17 mouse cellular contexts compared by ENCODE assay signal in the genomic region with DNA sequence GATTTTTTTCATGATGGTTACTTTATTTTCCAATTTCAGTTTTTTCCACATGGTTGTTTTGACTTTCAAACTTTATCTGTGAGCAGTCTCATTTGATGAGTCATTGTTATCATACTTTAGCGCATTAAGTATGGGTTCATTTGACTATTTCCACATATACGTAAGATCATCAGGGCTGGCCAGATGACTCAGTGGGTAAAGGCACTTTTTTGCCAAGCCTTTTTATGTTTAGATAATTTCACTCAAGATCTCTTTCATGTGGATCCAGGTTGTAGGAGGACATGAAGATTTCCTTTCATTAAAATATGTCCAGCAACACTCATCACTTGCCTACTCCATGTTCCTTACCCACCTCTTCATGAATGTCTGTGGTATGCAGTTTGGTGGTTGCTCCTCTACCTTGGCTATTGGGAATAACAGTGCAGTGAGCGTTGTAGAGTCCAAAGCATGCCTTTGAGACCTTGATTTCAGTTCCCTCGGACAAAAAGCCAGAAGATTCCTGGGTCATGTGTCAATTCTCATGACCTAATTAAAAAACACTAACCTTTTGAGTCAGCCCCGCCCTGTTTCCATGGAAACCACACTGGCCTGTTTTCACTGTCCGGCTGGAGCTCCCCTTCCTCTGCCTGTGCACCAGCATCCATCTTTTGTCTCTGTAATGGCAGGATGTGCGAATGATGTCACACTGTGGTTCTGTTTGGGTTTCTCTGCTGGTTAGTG.
DNase-seq lines count a peak whose midpoint lies in the region; ATAC-seq and TF ChIP-seq lines count a peak whose summit lies in the region.
"Had no signal": no experiment of that assay in that cellular context is flagged by ENCODE, and none has a peak within 500 bp of the region (broad histone marks: within the 10 kb centered on the region; RNA-seq: fewer than 3 reads in every experiment).

No protein-coding gene starts in this region.

- no peaks in the 10 kb centered on the region for H3K36me3 ChIP-seq in midbrain, postnatal 0 days (ENCODE audit: insufficient read depth, low read length)
- H3K36me3 ChIP-seq: limb, embryonic 10.5 days; liver, embryonic 13.5 days had no signal

- no peaks in the 10 kb centered on the region for H3K9me3 ChIP-seq in midbrain, postnatal 0 days (ENCODE audit: low read length)
- H3K9me3 ChIP-seq: limb, embryonic 10.5 days; liver, embryonic 13.5 days had no signal

- no peak overlapping the region for H3K9ac ChIP-seq in midbrain, postnatal 0 days (replicated peaks; ENCODE audit: low read length, poor library complexity, severe bottlenecking)
- H3K9ac ChIP-seq: liver, embryonic 13.5 days had no signal

- no peak for ATAC-seq in midbrain, postnatal 0 days (ENCODE audit: low FRiP score)
- ATAC-seq: forebrain, embryonic 14.5 days; hindbrain, postnatal 0 days had no signal

- H3K4me3 ChIP-seq in gastrocnemius, adult 2 months, result no peak overlapping the region
- no peak overlapping the region for H3K4me3 ChIP-seq in midbrain, postnatal 0 days (ENCODE audit: low read depth, low read length)
- H3K4me3 ChIP-seq: heart, adult 2 months; limb, embryonic 10.5 days; liver, embryonic 13.5 days; megakaryocyte, embryonic 14.5 days had no signal

- no peak overlapping the region for H3K27ac ChIP-seq in gastrocnemius, adult 2 months
- H3K27ac ChIP-seq in midbrain, postnatal 0 days (ENCODE audit: low read depth, low read length), result no peak overlapping the region
- H3K27ac ChIP-seq: heart, adult 2 months; hindbrain, postnatal 0 days; limb, embryonic 10.5 days; liver, embryonic 13.5 days had no signal

- H3K4me1 ChIP-seq in midbrain, postnatal 0 days (ENCODE audit: insufficient read depth, low read length), result no peaks in the 10 kb centered on the region
- H3K4me1 ChIP-seq: limb, embryonic 10.5 days; liver, embryonic 13.5 days; megakaryocyte, embryonic 14.5 days had no signal

- 62% methylated on average over 7 of the region's 7 CpGs for WGBS in midbrain, postnatal 0 days

- intact Hi-C loops in gastrocnemius, adult 2 months (cut with DNase I), result no loop called here
- intact Hi-C loops in gastrocnemius, postnatal 36 days (cut with DNase I), result no loop called here

- peak; percentile 35 for DNase-seq in gastrocnemius, adult 2 months
- no peak for DNase-seq in gastrocnemius, postnatal 36 days
- peak; percentile 72 for DNase-seq in ES-CJ7 (ENCODE audit: low read depth, low spot score)
- DNase-seq in adrenal gland, adult 2 months, result peak; percentile 56
- peak; percentile 22 for DNase-seq in embryo, embryonic 9.5 days (ENCODE audit: extremely low spot score)
- no peak for DNase-seq in lung, postnatal 36 days
- no peak for DNase-seq in midbrain, postnatal 0 days (ENCODE audit: low spot score)
- no peak for DNase-seq in urinary bladder, postnatal 14 days (ENCODE audit: low spot score)
- DNase-seq: kidney, adult 18-20 months; kidney, postnatal 25 days; liver, embryonic 13.5 days; right cerebral cortex, postnatal 14 days had no signal

- TF ChIP-seq CTCF in gastrocnemius, adult 2 months (IDR thresholded peaks at IDR 0.05), result no peak
- TF ChIP-seq CTCF in midbrain, postnatal 0 days (IDR thresholded peaks at IDR 0.05), result no peak

- no peak overlapping the region for H3K4me2 ChIP-seq in midbrain, postnatal 0 days (ENCODE audit: low read depth, low read length, poor library complexity, severe bottlenecking)
- H3K4me2 ChIP-seq: liver, embryonic 13.5 days had no signal

- no peaks in the 10 kb centered on the region for H3K27me3 ChIP-seq in midbrain, postnatal 0 days (ENCODE audit: insufficient read depth, low read length)
- H3K27me3 ChIP-seq: liver, embryonic 13.5 days; megakaryocyte, embryonic 14.5 days had no signal

Comparison
In these comparisons a context has a peak if more than half of its experiments do, and no peak if none do; other contexts are left out.
1. DNase-seq: peak in gastrocnemius, adult 2 months (single experiment), ES-CJ7 (single experiment), adrenal gland, adult 2 months (single experiment) and embryo, embryonic 9.5 days (single experiment); none in gastrocnemius, postnatal 36 days (0 of 2), lung, postnatal 36 days (single experiment), midbrain, postnatal 0 days (single experiment) and urinary bladder, postnatal 14 days (single experiment).